Mouse (Mus musculus) midbrain, postnatal 0 days (tissue): ENCODE measurements at regions not wholly inside any gene's neighbourhood (a gene's known extent, or its start where the extent isn't known, plus 50 kb on each side); places are given as distances from the start of the nearest gene placed in this dataset.

Experiments used
- ATAC-seq: fragments of 200-750 bp; cut with Nextera tagmentation; 2 replicates; pipeline ENCODE4 v1.8.0; 2017; ENCODE audit warnings: moderate number of reproducible peaks, mild to moderate bottlenecking, moderate TSS enrichment, moderate library complexity; ENCODE audit not compliant: low FRiP score
- DNase-seq: peaks from one replicate; pipeline ENCODE4 v3.0.0-alpha.2; 2015; ENCODE audit warnings: low spot score
- H3K27ac ChIP-seq: fragments of 300-500 bp; sonication (generic); 2 replicates; pipeline ENCODE4 v1.5.1; 2014; ENCODE audit warnings: low read depth, mild to moderate bottlenecking, low read length, mixed read lengths
- H3K27me3 ChIP-seq: fragments of 300-500 bp; sonication (generic); 2 replicates; pipeline ENCODE4 v1.6.1; 2014; ENCODE audit warnings: low read length, control low read depth, mixed read lengths; ENCODE audit not compliant: insufficient read depth
- H3K36me3 ChIP-seq: fragments of 300-500 bp; sonication (generic); 2 replicates; pipeline ENCODE4 v1.6.1; 2014; ENCODE audit warnings: low read length, control low read depth, mixed read lengths; ENCODE audit not compliant: insufficient read depth
- H3K4me1 ChIP-seq: fragments of 300-500 bp; sonication (generic); 2 replicates; pipeline ENCODE4 v1.6.1; 2014; ENCODE audit warnings: mild to moderate bottlenecking, control low read depth, antibody characterized with exemption, low read length, mixed read lengths; ENCODE audit not compliant: insufficient read depth
- H3K4me2 ChIP-seq: fragments of 300-500 bp; sonication (generic); 2 replicates; pipeline ENCODE4 v1.6.1; 2014; ENCODE audit warnings: low read depth, mild to moderate bottlenecking, low read length, mixed read lengths; ENCODE audit not compliant: poor library complexity, severe bottlenecking
- H3K4me3 ChIP-seq: fragments of 300-500 bp; sonication (generic); 2 replicates; pipeline ENCODE4 v1.5.1; 2014; ENCODE audit warnings: low read depth, mild to moderate bottlenecking, low read length, moderate library complexity
- H3K9ac ChIP-seq: fragments of 300-500 bp; sonication (generic); replicated peaks from 2 replicates; pipeline ENCODE4 v1.6.1; 2014; ENCODE audit warnings: mild to moderate bottlenecking, low read length, moderate library complexity, mixed read lengths; ENCODE audit not compliant: poor library complexity, severe bottlenecking
- H3K9me3 ChIP-seq: fragments of 300-500 bp; sonication (generic); 2 replicates; pipeline ENCODE4 v1.6.1; 2016; ENCODE audit warnings: low read length, control low read depth
- CTCF ChIP-seq: IDR thresholded peaks from 2 replicates; pipeline ENCODE4 v1.5.1; 2016; ENCODE audit warnings: antibody characterized with exemption, mild to moderate bottlenecking
- WGBS: fragments of 180-500 bp; shearing (Covaris S2); extraction: QIAGEN DNeasy Blood & Tissue Kit; methylation state at CpG from one replicate; pipeline ENCODE4 v1.1.7; 2014; 5-methylcytosine and 5-hydroxymethylcytosine counted together

DNA sequence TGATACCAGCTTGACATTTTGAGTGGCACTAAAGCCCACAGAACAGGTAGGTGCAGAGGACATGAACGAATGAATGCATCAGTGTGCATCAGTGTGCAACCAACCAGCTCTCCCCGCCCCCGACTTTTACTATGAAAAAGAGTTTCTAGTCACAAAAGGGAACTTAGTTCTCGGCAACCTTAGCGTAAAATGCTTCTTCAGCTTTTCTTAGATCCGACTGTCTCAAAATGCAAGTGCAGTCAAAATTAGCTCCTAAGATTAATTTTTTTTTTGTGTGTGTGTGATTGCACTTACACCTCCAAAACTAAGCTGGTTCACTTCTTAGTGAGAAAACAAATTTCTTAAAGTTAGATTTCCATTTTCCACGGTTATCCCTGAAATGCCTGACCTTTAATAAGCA, 77.1 kb upstream of the Zeb2 start:
- H3K9ac ChIP-seq = no peak overlapping the region
- H3K4me1 ChIP-seq = no peaks in the 10 kb centered on the region
- H3K4me2 ChIP-seq = no peak overlapping the region
- H3K4me3 ChIP-seq = no peak overlapping the region
- no peak for DNase-seq
- H3K27ac ChIP-seq = no peak overlapping the region
- no peak for ATAC-seq
- 62% methylated on average over 7 of the region's 7 CpGs for WGBS
- TF ChIP-seq CTCF = no peak
- no peaks in the 10 kb centered on the region for H3K9me3 ChIP-seq
- H3K36me3 ChIP-seq = no peaks in the 10 kb centered on the region
- no peaks in the 10 kb centered on the region for H3K27me3 ChIP-seq

DNA sequence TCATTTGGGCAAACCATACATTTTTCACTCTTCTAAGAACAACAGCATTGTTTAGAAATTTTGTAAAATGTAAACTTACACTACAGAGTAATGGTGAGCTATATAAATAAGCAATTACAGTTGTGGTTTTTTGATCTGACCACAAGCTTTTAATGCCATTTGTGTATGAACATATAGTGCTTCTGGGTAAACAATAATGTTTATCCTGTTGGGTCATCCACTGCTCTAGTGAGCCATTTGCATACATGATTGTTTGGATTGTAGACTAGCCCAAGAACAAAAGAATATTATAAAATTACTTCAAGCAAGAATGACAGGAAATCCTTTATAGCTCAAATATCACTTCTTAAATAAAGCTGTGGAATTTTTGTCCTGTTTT, 68.4 kb upstream of the Zeb2 start:
- Histone ChIP-seq H3K4me2 (no peak overlapping the region), H3K4me1 (peaks cover 3% of the 10 kb centered on the region; the same call in 1 of the 2 replicates), H3K9ac (no peak overlapping the region), H3K27ac (no peak overlapping the region), H3K9me3 (no peaks in the 10 kb centered on the region), H3K27me3 (no peaks in the 10 kb centered on the region), H3K36me3 (no peaks in the 10 kb centered on the region), H3K4me3 (no peak overlapping the region)
- ATAC-seq = no peak
- no peak for TF ChIP-seq CTCF
- no peak for DNase-seq

DNA sequence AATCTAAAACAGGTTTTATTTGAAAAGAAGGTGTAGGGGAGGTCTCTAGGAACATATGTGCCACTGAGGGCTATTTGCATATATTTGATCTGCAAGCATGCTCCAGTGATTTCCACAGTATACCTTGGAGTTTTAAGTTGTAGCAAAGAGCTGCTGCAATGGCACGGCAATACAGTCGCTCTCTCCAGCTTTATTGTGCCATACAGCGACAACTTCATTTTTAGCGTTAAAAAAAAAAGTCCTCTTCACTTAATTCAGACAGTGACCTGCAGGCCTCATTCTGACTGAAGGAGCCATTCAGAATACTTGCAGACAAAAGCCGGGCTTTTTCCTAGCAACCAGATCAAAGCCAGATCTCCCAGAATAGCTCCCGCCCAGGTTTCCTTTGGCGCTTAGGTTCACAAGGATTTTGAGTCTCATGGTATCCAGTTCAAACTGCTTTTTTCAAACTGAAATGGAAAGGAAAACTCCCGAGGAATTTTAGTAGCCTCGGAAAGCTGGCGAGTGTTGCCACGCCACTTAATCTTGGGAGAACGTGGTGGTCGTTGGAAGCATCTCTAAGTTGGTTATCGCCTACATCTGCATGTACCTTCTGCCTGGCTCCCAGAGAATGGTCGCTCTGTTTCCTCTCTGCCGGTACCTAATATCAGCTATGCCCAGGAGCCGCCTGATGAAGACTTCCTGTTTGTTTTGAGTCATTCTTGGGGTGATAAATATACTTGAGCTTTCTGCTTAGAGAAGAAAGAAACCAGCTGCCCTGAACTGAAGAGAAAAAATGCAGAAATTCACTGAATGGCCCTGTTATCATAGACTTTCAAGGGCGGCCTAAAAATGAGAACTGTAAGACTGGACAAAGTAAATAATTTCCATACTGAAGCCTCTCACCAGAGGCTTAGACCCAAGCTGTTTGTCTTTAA, 67.8 kb upstream of the Zeb2 start:
- Histone ChIP-seq H3K4me3 (peak overlapping the region; percentile 6; the same call in 1 of the 2 replicates), H3K9me3 (no peaks in the 10 kb centered on the region), H3K9ac (no peak overlapping the region), H3K4me2 (peak overlapping the region; percentile 38), H3K4me1 (peaks cover 3% of the 10 kb centered on the region; the same call in 1 of the 2 replicates), H3K36me3 (no peaks in the 10 kb centered on the region), H3K27ac (no peak overlapping the region), H3K27me3 (no peaks in the 10 kb centered on the region)
- WGBS = 8% methylated on average over 18 of the region's 18 CpGs
- peak; percentile 33 for DNase-seq
- no peak for TF ChIP-seq CTCF
- peak; percentile 34; the same call in 1 of the 2 replicates for ATAC-seq

DNA sequence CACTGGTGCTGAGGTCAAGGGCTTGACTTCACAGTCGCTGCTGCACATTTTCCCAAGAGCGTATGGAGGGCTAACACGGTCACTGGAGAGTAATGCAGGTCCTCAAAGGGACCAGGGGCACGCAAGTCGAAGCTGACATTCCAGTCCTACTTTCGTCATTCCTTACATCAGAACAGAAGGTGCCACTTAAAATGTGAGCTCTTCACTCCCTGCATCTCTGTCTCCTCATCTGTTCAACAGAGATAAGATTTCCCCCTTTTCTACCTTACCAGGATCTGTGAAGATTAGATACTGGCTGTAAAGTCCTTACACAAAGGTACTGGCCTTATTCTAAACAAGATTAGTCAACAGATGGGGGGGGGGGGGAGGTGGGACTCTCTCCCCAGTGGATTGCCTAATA, 67.0 kb upstream of the Zeb2 start:
- 39% methylated on average over 6 of the region's 6 CpGs for WGBS
- ATAC-seq = no peak
- no peak overlapping the region for H3K4me2 ChIP-seq

DNA sequence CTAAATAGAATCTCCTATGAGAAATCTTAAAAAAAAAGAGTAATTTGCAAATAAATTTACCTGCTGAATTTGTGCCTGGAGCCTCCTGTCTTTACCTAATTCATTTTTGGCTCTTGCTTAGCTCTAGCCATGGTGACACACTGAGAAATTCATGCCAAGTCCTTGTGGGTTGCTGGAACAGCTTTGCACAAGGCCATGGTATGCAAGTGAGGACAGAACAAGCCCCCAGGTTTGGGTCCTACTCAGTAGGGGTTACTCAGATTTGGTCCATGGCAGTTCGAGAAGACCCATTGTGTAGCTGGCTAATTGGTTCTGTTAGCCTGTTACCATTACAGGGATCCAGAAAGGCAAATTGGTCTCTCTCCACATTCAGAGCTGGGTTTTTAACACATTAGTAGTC, 65.7 kb upstream of the Zeb2 start:
- no peak overlapping the region for H3K27ac ChIP-seq
- ATAC-seq (no peak), DNase-seq (peak; percentile 29)
- H3K9ac ChIP-seq = no peak overlapping the region
- H3K36me3 ChIP-seq = no peaks in the 10 kb centered on the region
- peaks cover 3% of the 10 kb centered on the region; the same call in 1 of the 2 replicates for H3K4me1 ChIP-seq
- TF ChIP-seq CTCF = no peak
- H3K9me3 ChIP-seq = no peaks in the 10 kb centered on the region
- WGBS = 58% methylated on average over 1 of the region's 1 CpGs
- no peak overlapping the region for H3K4me3 ChIP-seq
- H3K27me3 ChIP-seq = no peaks in the 10 kb centered on the region
- no peak overlapping the region for H3K4me2 ChIP-seq

More for the DNA sequence above, 67.0 kb upstream of the Zeb2 start:
- Histone ChIP-seq H3K9me3 (no peaks in the 10 kb centered on the region), H3K27me3 (no peaks in the 10 kb centered on the region), H3K9ac (no peak overlapping the region), H3K4me3 (no peak overlapping the region), H3K36me3 (no peaks in the 10 kb centered on the region), H3K4me1 (peaks cover 3% of the 10 kb centered on the region; the same call in 1 of the 2 replicates), H3K27ac (no peak overlapping the region)
- DNase-seq = no peak
- TF ChIP-seq CTCF = no peak

DNA sequence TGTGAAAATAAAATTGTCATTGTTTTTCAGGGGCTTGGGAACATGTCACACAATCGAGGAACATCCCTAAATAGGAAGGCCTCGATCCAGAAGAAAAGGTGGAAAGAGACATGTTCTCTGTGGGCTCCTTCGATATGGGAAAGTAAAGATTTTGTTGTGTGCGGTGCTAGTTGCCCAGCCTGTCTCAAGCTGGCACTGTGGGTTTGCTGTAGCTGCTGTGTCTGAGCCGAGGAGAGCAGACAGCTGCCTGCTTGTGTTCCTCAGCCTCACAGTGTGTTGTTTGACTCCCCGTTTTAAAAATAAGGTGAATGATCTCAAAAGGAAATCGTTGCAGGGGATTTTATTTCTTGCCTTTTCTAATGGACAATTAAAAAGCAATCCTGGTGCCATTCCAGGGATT, 64.4 kb upstream of the Zeb2 start:
- TF ChIP-seq CTCF = peak; percentile 47
- DNase-seq = peak; percentile 67
- Histone ChIP-seq H3K9me3 (no peaks in the 10 kb centered on the region), H3K27ac (no peak overlapping the region), H3K36me3 (no peaks in the 10 kb centered on the region), H3K27me3 (no peaks in the 10 kb centered on the region), H3K4me3 (no peak overlapping the region), H3K9ac (no peak overlapping the region), H3K4me1 (peaks cover 3% of the 10 kb centered on the region; the same call in 1 of the 2 replicates), H3K4me2 (no peak overlapping the region)
- 40% methylated on average over 7 of the region's 7 CpGs for WGBS
- ATAC-seq = no peak
